Mouse (Mus musculus): ENCODE measurements at regions not wholly inside any gene's neighbourhood (a gene's known extent, or its start where the extent isn't known, plus 50 kb on each side); places are given as distances from the start of the nearest gene placed in this dataset.

DNA sequence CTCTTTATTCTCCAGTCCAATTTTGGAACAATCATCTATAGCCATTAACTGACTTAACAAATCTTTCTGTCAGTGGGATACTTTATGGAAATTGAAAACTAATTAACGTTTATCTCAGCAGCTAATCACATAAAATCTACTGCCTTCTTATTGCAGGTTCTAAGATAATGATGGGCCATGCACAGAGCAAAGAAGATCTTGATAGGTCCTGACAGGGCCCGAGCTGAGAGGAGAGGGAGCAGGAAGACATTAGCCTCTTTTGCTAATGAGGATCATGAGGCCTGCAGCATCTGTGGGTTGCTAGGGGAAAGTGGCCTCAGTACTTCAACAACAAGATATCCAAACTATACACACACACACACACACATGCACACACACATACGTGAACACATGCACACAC lies 318.4 kb downstream of the Lmx1a start:
- no peaks in the 10 kb centered on the region for H3K27me3 ChIP-seq (replicated peaks; ENCODE audit: control insufficient read depth, insufficient read depth, low read length)
- no peak for TF ChIP-seq POLR2A (IDR thresholded peaks at IDR 0.05; ENCODE audit: low read depth, low read length)
- no peak for TF ChIP-seq CTCF (conservative IDR thresholded peaks at IDR 0.05; ENCODE audit: insufficient read depth, insufficient read length, low read depth, low read length)

GRCm38 (mm10) chr1:168008216-168008615 lies 319.2 kb downstream of the Lmx1a start:
- Histone ChIP-seq H3K27ac (ENCODE audit: insufficient read depth, low read depth, low read length) (no peak overlapping the region), H3K27me3 (replicated peaks; ENCODE audit: control insufficient read depth, insufficient read depth, low read length) (no peaks in the 10 kb centered on the region), H3K4me3 (ENCODE audit: insufficient read depth, low read depth, low read length) (no peak overlapping the region), H3K36me3 (ENCODE audit: control insufficient read depth, insufficient read depth, low read length) (no peaks in the 10 kb centered on the region), H3K4me1 (ENCODE audit: control insufficient read depth, insufficient read depth, low read length) (no peaks in the 10 kb centered on the region)
- DNase-seq, result no peak
- no peak for TF ChIP-seq POLR2A (IDR thresholded peaks at IDR 0.05; ENCODE audit: low read depth, low read length)
- no peak for TF ChIP-seq CTCF (conservative IDR thresholded peaks at IDR 0.05; ENCODE audit: insufficient read depth, insufficient read length, low read depth, low read length)
- 82% methylated on average over 1 of the region's 1 CpGs for WGBS

More for the DNA sequence above, 318.4 kb downstream of the Lmx1a start:
- 87% methylated on average over 3 of the region's 3 CpGs for WGBS
- DNase-seq, result no peak
- H3K27ac ChIP-seq (ENCODE audit: insufficient read depth, low read depth, low read length), result no peak overlapping the region
- H3K4me3 ChIP-seq (ENCODE audit: insufficient read depth, low read depth, low read length), result no peak overlapping the region
- H3K4me1 ChIP-seq (ENCODE audit: control insufficient read depth, insufficient read depth, low read length), result no peaks in the 10 kb centered on the region
- H3K36me3 ChIP-seq (ENCODE audit: control insufficient read depth, insufficient read depth, low read length), result no peaks in the 10 kb centered on the region

DNA sequence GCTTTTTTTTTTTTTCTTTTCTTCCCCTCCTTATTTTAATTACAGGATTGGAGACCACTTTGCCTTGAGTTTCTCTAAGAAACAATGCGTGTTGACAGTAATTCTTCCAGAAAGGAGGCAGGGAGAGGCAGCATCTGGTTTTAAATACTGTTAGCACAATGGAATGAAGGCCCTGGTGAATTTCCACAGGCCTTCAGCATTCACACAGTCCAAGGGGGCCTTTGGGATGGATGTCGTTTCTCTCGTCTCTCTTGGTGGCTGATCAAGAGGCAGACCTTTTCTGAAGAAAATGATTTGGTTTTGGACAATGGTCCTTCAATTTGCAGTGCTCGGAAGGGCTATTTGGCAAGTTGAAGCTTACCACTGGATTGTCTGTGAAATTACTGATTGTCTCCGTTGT lies 321.4 kb downstream of the Lmx1a start:
- TF ChIP-seq POLR2A (IDR thresholded peaks at IDR 0.05; ENCODE audit: low read depth, low read length) (no peak), CTCF (conservative IDR thresholded peaks at IDR 0.05; ENCODE audit: insufficient read depth, insufficient read length, low read depth, low read length) (no peak)
- Histone ChIP-seq H3K27me3 (replicated peaks; ENCODE audit: control insufficient read depth, insufficient read depth, low read length) (no peaks in the 10 kb centered on the region), H3K27ac (ENCODE audit: insufficient read depth, low read depth, low read length) (no peak overlapping the region), H3K4me1 (ENCODE audit: control insufficient read depth, insufficient read depth, low read length) (no peaks in the 10 kb centered on the region), H3K36me3 (ENCODE audit: control insufficient read depth, insufficient read depth, low read length) (no peaks in the 10 kb centered on the region), H3K4me3 (ENCODE audit: insufficient read depth, low read depth, low read length) (no peak overlapping the region)
- no peak for DNase-seq
- 84% methylated on average over 5 of the region's 5 CpGs for WGBS

DNA sequence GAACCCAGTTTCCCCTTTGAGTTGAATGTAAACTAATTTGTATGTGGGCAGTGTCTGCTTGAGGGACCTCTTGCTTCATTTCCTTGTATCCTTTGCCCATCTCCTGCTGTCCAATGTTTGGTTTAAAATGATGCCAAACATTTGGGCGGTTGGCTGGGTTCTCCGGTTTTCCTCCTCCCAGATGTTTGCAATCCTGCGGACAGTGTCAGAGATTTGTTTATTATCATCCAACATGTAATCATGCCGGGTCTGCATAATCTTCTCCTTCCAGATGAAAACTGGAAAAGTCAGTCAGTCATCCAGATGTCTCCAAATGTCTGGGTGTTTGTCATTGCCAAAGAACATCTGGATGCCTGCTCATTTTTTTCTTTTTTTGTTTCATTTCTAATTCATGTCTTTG lies 323.0 kb downstream of the Lmx1a start:
- no peak overlapping the region for H3K27ac ChIP-seq (ENCODE audit: insufficient read depth, low read depth, low read length)
- no peaks in the 10 kb centered on the region for H3K4me1 ChIP-seq (ENCODE audit: control insufficient read depth, insufficient read depth, low read length)
- no peak for DNase-seq
- H3K36me3 ChIP-seq (ENCODE audit: control insufficient read depth, insufficient read depth, low read length), result no peaks in the 10 kb centered on the region
- TF ChIP-seq CTCF (conservative IDR thresholded peaks at IDR 0.05; ENCODE audit: insufficient read depth, insufficient read length, low read depth, low read length) (no peak), POLR2A (IDR thresholded peaks at IDR 0.05; ENCODE audit: low read depth, low read length) (no peak)
- WGBS, result 73% methylated on average over 4 of the region's 4 CpGs
- H3K27me3 ChIP-seq (replicated peaks; ENCODE audit: control insufficient read depth, insufficient read depth, low read length), result no peaks in the 10 kb centered on the region
- H3K4me3 ChIP-seq (ENCODE audit: insufficient read depth, low read depth, low read length), result no peak overlapping the region

GRCm38 (mm10) chr1:168012611-168013010 lies 323.6 kb downstream of the Lmx1a start:
- H3K27me3 ChIP-seq (replicated peaks; ENCODE audit: control insufficient read depth, insufficient read depth, low read length), result no peaks in the 10 kb centered on the region
- 66% methylated on average over 5 of the region's 5 CpGs for WGBS
- no peak for DNase-seq
- TF ChIP-seq POLR2A (IDR thresholded peaks at IDR 0.05; ENCODE audit: low read depth, low read length), result no peak
- no peak for TF ChIP-seq CTCF (conservative IDR thresholded peaks at IDR 0.05; ENCODE audit: insufficient read depth, insufficient read length, low read depth, low read length)
- no peak overlapping the region for H3K27ac ChIP-seq (ENCODE audit: insufficient read depth, low read depth, low read length)
- H3K4me3 ChIP-seq (ENCODE audit: insufficient read depth, low read depth, low read length), result no peak overlapping the region
- no peaks in the 10 kb centered on the region for H3K4me1 ChIP-seq (ENCODE audit: control insufficient read depth, insufficient read depth, low read length)
- H3K36me3 ChIP-seq (ENCODE audit: control insufficient read depth, insufficient read depth, low read length), result no peaks in the 10 kb centered on the region

- H3K4me1 ChIP-seq (ENCODE audit: control insufficient read depth, insufficient read depth, low read length), result no peaks in the 10 kb centered on the region
- no peaks in the 10 kb centered on the region for H3K36me3 ChIP-seq (ENCODE audit: control insufficient read depth, insufficient read depth, low read length)
- 77% methylated on average over 5 of the region's 5 CpGs for WGBS
- DNase-seq, result no peak
- no peaks in the 10 kb centered on the region for H3K27me3 ChIP-seq (replicated peaks; ENCODE audit: control insufficient read depth, insufficient read depth, low read length)
- TF ChIP-seq CTCF (conservative IDR thresholded peaks at IDR 0.05; ENCODE audit: insufficient read depth, insufficient read length, low read depth, low read length) (no peak), POLR2A (IDR thresholded peaks at IDR 0.05; ENCODE audit: low read depth, low read length) (no peak)
- no peak overlapping the region for H3K27ac ChIP-seq (ENCODE audit: insufficient read depth, low read depth, low read length)
- no peak overlapping the region for H3K4me3 ChIP-seq (ENCODE audit: insufficient read depth, low read depth, low read length)
Measured at GRCm38 (mm10) chr1:168016375-168016890, 327.4 kb downstream of the Lmx1a start.

- Histone ChIP-seq H3K27me3 (replicated peaks; ENCODE audit: control insufficient read depth, insufficient read depth, low read length) (no peaks in the 10 kb centered on the region), H3K27ac (ENCODE audit: insufficient read depth, low read depth, low read length) (peak overlapping the region; percentile 97), H3K4me1 (ENCODE audit: control insufficient read depth, insufficient read depth, low read length) (peaks cover 5% of the 10 kb centered on the region; the same call in 1 of the 2 replicates), H3K36me3 (ENCODE audit: control insufficient read depth, insufficient read depth, low read length) (no peaks in the 10 kb centered on the region), H3K4me3 (ENCODE audit: insufficient read depth, low read depth, low read length) (no peak overlapping the region)
- 44% methylated on average over 3 of the region's 3 CpGs for WGBS
- TF ChIP-seq CTCF (conservative IDR thresholded peaks at IDR 0.05; ENCODE audit: insufficient read depth, insufficient read length, low read depth, low read length) (no peak), POLR2A (IDR thresholded peaks at IDR 0.05; ENCODE audit: low read depth, low read length) (no peak)
- DNase-seq, result peak; percentile 78
Measured at GRCm38 (mm10) chr1:168026481-168026880, 337.4 kb downstream of the Lmx1a start.

All from kidney, adult 2 months (tissue).